Mouse (Mus musculus) limb, embryonic 11.5 days (tissue): ENCODE results near the gene Pex14. TPM values are rescaled to one million over a fixed set of nuclear protein-coding genes. Genes with fewer than 3 reads are reported as not detected.
A peak's percentile ranks its signal among the peaks of the same experiment; 100 is the strongest.

ENCODE experiments used
- ATAC-seq: fragments of 200-750 bp; cut with Nextera tagmentation; 2 replicates; pipeline ENCODE4 v1.8.0; 2017; ENCODE audit warnings: low read depth; ENCODE audit not compliant: insufficient number of reproducible peaks, low FRiP score, low TSS enrichment
- DNase-seq: peaks from one replicate; pipeline ENCODE4 v3.0.0-alpha.2; 2015; ENCODE audit warnings: low spot score
- H3K27ac ChIP-seq: fragments of 300-500 bp; sonication (generic); replicated peaks from 2 replicates; pipeline ENCODE4 v1.5.1; 2014; ENCODE audit warnings: low read depth, mild to moderate bottlenecking, low read length
- H3K27me3 ChIP-seq: fragments of 300-500 bp; sonication (generic); 2 replicates; pipeline ENCODE4 v1.6.1; 2014; ENCODE audit warnings: mild to moderate bottlenecking, low read length, mixed read lengths; ENCODE audit not compliant: control insufficient read depth, insufficient read depth
- H3K36me3 ChIP-seq: fragments of 300-500 bp; sonication (generic); 2 replicates; pipeline ENCODE4 v1.6.1; 2014; ENCODE audit warnings: mild to moderate bottlenecking, low read length, moderate library complexity, mixed read lengths; ENCODE audit not compliant: control insufficient read depth, insufficient read depth
- H3K4me1 ChIP-seq: fragments of 300-500 bp; sonication (generic); 2 replicates; pipeline ENCODE4 v1.6.1; 2014; ENCODE audit warnings: low read length, mixed read lengths; ENCODE audit not compliant: control insufficient read depth, insufficient read depth
- H3K4me2 ChIP-seq: fragments of 300-500 bp; sonication (generic); 2 replicates; pipeline ENCODE4 v1.6.1; 2014; ENCODE audit warnings: low read depth, mild to moderate bottlenecking, moderate library complexity; ENCODE audit not compliant: severe bottlenecking
- H3K4me3 ChIP-seq: fragments of 300-500 bp; sonication (generic); 2 replicates; pipeline ENCODE4 v1.5.1; 2014; ENCODE audit warnings: low read depth, low read length
- H3K9ac ChIP-seq: fragments of 300-500 bp; sonication (generic); 2 replicates; pipeline ENCODE4 v1.6.1; 2014; ENCODE audit warnings: mild to moderate bottlenecking, low read length
- H3K9me3 ChIP-seq: fragments of 300-500 bp; sonication (generic); 2 replicates; pipeline ENCODE4 v1.6.1; 2016; ENCODE audit warnings: low read length; ENCODE audit not compliant: control insufficient read depth
- WGBS: fragments of 180-500 bp; shearing (Covaris S2); extraction: QIAGEN DNeasy Blood & Tissue Kit; methylation state at CpG from one replicate; pipeline ENCODE4 v1.1.7; 2014; 5-methylcytosine and 5-hydroxymethylcytosine counted together
- polyA plus RNA-seq: library from polyadenylated mRNA; unstranded; fragments of >200 nt; fragmentation: Nextera tagmentation; extraction: Ambion mirVana; gene quantifications from 2 replicates; pipeline ENCODE4 v1.2.1, GENCODE M21; 2014

Gene Pex14
- polyA plus RNA-seq, 1 experiment from 2014 or later, result 41.1 TPM

GRCm38 (mm10) chr4:149058298-149058697 lies 41.4 kb downstream of the Pex14 start:
- H3K9ac ChIP-seq, result no peak overlapping the region
- 43% methylated on average over 7 of the region's 7 CpGs for WGBS
- H3K4me2 ChIP-seq, result no peak overlapping the region; the same call in 1 of the 2 replicates
- DNase-seq (no peak), ATAC-seq (no peak)
- peaks cover 30% of the 10 kb centered on the region for H3K4me1 ChIP-seq
- no peak overlapping the region for H3K27ac ChIP-seq
- no peaks in the 10 kb centered on the region for H3K27me3 ChIP-seq
- H3K9me3 ChIP-seq, result no peaks in the 10 kb centered on the region
- H3K4me3 ChIP-seq, result no peak overlapping the region
- H3K36me3 ChIP-seq, result no peaks in the 10 kb centered on the region

GRCm38 (mm10) chr4:149057470-149057869 lies 42.2 kb downstream of the Pex14 start:
- DNase-seq (no peak), ATAC-seq (no peak)
- H3K4me3 ChIP-seq, result no peak overlapping the region
- H3K36me3 ChIP-seq, result no peaks in the 10 kb centered on the region
- H3K27me3 ChIP-seq, result no peaks in the 10 kb centered on the region
- no peak overlapping the region for H3K4me2 ChIP-seq
- 45% methylated on average over 14 of the region's 14 CpGs for WGBS
- H3K4me1 ChIP-seq, result peaks cover 26% of the 10 kb centered on the region
- no peak overlapping the region for H3K9ac ChIP-seq
- H3K27ac ChIP-seq, result 0 out of 2 replicates have a peak overlapping the region, but pooled peaks have one; percentile 24
- no peaks in the 10 kb centered on the region for H3K9me3 ChIP-seq

- H3K27ac ChIP-seq, result no peak overlapping the region
Measured at GRCm38 (mm10) chr4:149056957-149057356, 42.7 kb downstream of the Pex14 start.

DNA sequence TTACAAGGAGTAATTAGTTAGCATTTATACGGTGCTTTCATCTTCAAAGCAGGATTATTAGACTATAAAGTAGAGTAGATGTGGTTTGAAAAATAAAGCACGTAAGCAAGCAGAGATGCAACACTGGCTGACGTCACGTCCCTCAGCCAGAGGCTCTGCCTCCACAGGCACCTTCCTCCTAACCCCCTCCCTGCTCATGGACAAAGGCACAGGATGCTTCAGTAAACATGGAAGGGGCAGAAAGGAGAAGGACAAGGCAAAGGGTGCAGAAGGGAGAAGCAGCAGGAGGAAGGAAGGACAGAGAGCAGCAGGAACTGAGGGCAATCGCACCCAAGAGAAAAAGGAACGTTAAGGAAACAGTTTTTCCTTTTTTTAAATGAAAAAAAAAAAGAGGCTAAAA lies 43.8 kb downstream of the Pex14 start:
- 48% methylated on average over 6 of the region's 6 CpGs for WGBS
- H3K27ac ChIP-seq, result no peak overlapping the region
- H3K36me3 ChIP-seq, result no peaks in the 10 kb centered on the region
- no peaks in the 10 kb centered on the region for H3K9me3 ChIP-seq
- H3K4me3 ChIP-seq, result no peak overlapping the region
- H3K4me1 ChIP-seq, result peaks cover 21% of the 10 kb centered on the region
- no peak overlapping the region for H3K9ac ChIP-seq
- ATAC-seq (no peak), DNase-seq (no peak)
- H3K4me2 ChIP-seq, result no peak overlapping the region
- no peaks in the 10 kb centered on the region for H3K27me3 ChIP-seq

More at GRCm38 (mm10) chr4:149056957-149057356, 42.7 kb downstream of the Pex14 start:
- H3K4me2 ChIP-seq, result no peak overlapping the region
- DNase-seq (no peak), ATAC-seq (no peak)
- peaks cover 24% of the 10 kb centered on the region for H3K4me1 ChIP-seq
- H3K9ac ChIP-seq, result no peak overlapping the region
- H3K27me3 ChIP-seq, result no peaks in the 10 kb centered on the region
- no peaks in the 10 kb centered on the region for H3K9me3 ChIP-seq
- no peaks in the 10 kb centered on the region for H3K36me3 ChIP-seq
- WGBS, result 75% methylated on average over 16 of the region's 16 CpGs
- H3K4me3 ChIP-seq, result no peak overlapping the region

DNA sequence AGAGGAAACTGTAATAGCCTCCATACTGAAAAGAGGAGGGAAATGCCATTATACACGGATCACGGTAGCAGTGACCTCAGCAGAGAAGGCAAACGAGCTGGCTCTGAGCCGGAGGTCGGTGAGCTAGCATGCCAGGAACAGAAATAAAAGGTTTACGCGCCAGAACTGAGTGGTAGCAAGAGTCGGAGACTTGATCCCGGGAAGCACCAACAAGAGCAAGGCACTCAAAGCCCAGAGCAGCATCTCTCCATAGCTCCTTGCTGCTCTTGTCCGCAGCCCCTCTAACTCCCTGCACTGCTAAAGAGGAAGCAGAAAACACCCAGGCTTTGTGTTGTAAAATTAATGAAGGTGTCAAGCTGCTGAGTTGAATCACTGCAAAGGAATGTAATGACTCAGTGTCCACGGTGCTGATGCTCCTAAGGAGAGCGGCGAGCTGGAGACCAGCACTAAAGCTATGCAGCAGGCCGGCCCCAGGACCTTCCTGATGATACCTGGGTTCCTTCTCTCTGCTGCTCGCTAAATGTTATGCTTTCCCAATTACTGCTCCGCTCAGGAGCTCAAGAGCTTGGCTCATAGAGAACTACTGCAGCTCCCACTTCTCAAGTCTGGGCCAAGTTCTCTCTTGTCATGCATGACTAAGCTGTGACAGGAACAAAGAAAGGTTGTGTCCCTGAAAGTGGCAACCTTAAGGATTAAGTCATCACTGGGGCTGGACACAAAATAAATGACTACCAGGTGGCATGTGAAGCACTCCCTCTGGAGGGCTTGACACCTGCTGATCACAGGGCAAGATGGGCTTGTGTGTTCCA lies 50.1 kb downstream of the Pex14 start:
- H3K27me3 ChIP-seq, result no peaks in the 10 kb centered on the region
- H3K9me3 ChIP-seq, result no peaks in the 10 kb centered on the region
- ATAC-seq (no peak), DNase-seq (peak; percentile 57)
- H3K4me1 ChIP-seq, result peaks cover 37% of the 10 kb centered on the region
- H3K27ac ChIP-seq, result peak overlapping the region; percentile 15; the same call in 1 of the 2 replicates
- H3K4me3 ChIP-seq, result no peak overlapping the region
- WGBS, result 4% methylated on average over 16 of the region's 16 CpGs
- H3K4me2 ChIP-seq, result peak overlapping the region; percentile 5
- no peak overlapping the region; the same call in 1 of the 2 replicates for H3K9ac ChIP-seq
- H3K36me3 ChIP-seq, result no peaks in the 10 kb centered on the region

DNA sequence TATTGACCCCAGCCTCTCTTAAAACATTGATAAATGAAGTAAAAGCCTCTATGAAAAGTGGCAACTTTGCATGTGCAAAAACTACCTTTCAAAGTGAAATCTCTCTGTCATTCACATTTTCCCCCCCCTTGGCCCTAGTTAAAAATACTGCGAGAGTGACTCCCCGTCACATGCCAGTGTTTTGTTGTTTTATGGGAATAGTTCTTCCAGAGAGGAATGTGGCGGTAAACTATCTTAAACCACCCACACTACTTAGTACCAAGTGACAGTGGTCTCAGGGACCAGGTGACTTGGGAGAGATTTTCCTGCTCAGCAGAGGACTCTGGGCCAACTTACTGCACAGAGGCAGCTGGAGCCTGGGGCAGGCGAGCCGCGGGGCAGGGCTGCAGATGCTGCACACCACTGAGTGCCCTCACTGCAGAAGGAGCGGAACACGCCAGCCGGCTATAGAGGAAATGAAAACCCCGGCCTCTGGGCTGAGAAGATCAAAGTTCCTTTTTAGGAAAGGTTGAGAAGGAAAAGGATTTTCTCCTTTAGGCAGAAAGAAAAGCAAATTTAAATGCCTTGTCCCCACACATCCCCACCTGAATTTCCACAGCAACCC lies 50.9 kb downstream of the Pex14 start:
- no peak overlapping the region for H3K9ac ChIP-seq
- 0 out of 2 replicates have a peak, but pooled peaks have one; percentile 54 for ATAC-seq
- H3K4me3 ChIP-seq, result no peak overlapping the region
- no peaks in the 10 kb centered on the region for H3K9me3 ChIP-seq
- H3K27me3 ChIP-seq, result no peaks in the 10 kb centered on the region
- peaks cover 37% of the 10 kb centered on the region for H3K4me1 ChIP-seq
- peak; percentile 67 for DNase-seq
- H3K36me3 ChIP-seq, result no peaks in the 10 kb centered on the region
- WGBS, result 8% methylated on average over 10 of the region's 10 CpGs
- no peak overlapping the region; the same call in 1 of the 2 replicates for H3K27ac ChIP-seq
- H3K4me2 ChIP-seq, result peak overlapping the region; percentile 5; the same call in 1 of the 2 replicates

DNA sequence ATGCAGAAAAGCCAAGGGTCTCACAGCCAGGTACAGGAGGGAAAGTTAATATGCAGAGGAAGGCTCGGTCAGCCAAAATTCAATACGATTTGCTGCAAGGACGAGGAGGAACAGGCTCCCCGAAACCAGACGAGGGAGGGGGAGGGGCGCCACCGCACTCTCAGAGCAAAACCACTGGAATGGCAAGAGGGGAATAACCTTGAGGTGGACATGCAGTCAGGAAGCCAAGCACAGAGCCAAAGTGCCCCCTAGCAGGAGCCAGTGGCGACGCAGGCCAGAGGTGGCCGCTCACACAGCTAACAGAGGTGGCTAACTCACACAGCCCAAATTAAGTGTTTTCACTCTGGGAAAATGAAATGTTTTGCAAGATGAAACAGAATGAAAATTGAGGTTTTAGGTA lies 52.3 kb downstream of the Pex14 start:
- under 1% methylated on average over 10 of the region's 10 CpGs for WGBS
- H3K36me3 ChIP-seq, result no peaks in the 10 kb centered on the region
- H3K9ac ChIP-seq, result no peak overlapping the region
- no peaks in the 10 kb centered on the region for H3K27me3 ChIP-seq
- H3K4me3 ChIP-seq, result no peak overlapping the region
- peaks cover 37% of the 10 kb centered on the region for H3K4me1 ChIP-seq
- H3K9me3 ChIP-seq, result no peaks in the 10 kb centered on the region
- H3K4me2 ChIP-seq, result peak overlapping the region; percentile 18; the same call in 1 of the 2 replicates
- DNase-seq (peak; percentile 84), ATAC-seq (no peak; the same call in 1 of the 2 replicates)
- no peak overlapping the region for H3K27ac ChIP-seq

DNA sequence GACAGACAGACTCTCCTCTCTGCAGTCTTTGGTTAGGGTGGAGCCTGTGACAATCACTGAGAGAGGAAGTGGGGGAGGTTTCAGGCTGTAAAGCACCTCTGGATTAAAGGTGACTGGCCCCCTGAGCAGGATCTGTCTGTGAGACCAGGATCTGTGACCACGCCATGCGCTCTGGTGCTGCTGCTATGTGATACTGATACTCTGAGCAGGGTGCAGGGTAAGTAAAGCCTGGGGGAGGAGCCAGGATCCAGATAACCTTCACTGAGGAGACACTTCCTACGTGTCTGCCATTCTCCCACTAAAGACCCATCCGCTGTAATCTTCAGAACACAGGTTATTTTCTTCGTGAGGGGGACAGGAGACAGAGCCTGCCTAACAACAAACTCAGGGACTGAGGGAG lies 53.8 kb downstream of the Pex14 start:
- H3K27me3 ChIP-seq, result no peaks in the 10 kb centered on the region
- ATAC-seq (no peak), DNase-seq (no peak)
- H3K36me3 ChIP-seq, result no peaks in the 10 kb centered on the region
- H3K4me3 ChIP-seq, result no peak overlapping the region
- 52% methylated on average over 5 of the region's 5 CpGs for WGBS
- no peak overlapping the region for H3K27ac ChIP-seq
- no peaks in the 10 kb centered on the region for H3K9me3 ChIP-seq
- no peak overlapping the region for H3K9ac ChIP-seq
- H3K4me1 ChIP-seq, result peaks cover 37% of the 10 kb centered on the region
- no peak overlapping the region for H3K4me2 ChIP-seq
